Mouse (Mus musculus) mesoderm, embryonic 11.5 days (tissue): ENCODE data around the gene Josd1.

Source experiments
- DNase-seq: peaks from one replicate; pipeline ENCODE4 v3.0.0-alpha.2; 2012; ENCODE audit warnings: low read depth, low spot score

Gene Josd1

DNA sequence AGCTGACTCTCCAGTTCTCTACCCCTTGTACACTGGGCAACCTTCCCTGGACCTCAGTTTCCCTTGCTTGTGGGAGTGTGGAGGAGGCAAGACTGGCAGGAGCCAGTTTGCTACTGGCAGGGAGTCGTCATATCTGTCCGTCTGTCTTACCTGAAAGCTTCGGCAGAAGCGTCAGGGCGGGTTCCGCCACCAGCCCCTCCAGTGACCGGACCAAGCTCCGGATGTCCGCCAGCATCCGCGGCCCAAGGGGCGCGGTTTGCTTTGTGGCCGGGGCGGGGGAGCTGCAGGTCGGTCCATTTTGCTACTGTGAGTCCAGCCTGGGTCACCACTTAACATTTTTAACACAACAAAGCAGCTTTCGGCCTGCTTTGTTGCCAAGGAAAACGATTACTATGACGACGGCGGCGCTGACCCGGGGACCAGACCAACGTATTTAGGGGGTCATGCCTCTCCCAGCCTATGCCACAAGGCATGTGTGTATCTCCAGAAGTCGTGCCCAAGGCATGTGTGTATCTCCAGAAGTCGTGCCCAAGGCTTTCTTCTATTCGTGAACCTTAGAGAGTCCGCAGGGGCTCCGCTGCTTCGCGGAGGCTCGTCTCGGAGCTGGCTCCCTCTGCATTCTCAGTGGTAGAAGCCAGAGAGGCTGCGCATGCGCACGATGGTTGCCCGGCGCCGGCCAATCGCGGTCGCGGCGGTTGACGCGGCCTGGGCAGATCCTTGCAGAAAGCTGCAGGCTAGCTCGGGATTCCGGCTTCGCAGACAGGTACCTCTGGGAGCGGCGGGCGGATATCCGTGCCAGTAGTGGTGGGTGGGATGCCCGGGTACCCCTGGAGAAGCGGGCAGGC is 29.0 kb downstream of the Josd1 start, which contains the start of the genes Fam227a and Cby1:
Fam227a (minus strand) TSS at position 426 of the 845 bp plus-strand sequence.
Cby1 (plus strand) TSS at position 669 of the 845 bp plus-strand sequence.
- DNase-seq = peak; percentile 95

DNA sequence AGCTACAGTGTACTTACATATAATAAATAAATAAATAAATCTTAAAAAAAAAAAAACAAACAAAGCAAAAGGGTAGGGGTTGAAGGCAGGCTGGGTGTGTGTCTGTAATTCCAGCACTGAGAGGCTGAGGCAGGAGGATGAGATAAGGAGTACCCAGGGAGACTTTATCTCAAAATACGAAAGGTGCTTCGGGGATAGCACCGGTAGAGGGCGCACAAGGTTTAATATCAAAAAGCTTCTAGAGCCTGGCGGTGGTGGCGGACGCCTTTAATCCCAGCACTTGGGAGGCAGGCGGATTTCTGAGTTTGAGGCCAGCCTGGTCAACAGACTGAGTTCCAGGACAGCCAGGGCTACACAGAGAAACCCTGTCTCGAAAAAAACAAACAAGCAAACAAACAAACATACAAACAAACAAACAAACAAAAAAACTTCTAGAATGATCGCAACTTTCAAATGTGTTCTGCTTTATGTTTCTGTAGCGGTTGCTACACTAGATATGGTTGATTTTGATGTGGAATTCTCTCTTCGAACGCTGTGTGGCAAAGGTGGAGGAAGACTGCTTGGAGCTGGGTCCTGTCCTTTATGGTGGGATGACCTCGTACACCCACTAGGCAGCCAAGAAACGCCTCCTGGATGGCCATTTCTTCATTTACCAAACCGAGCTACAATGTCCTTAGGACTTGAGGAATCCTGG is 29.7 kb downstream of the Josd1 start:
- peak; percentile 89 for DNase-seq

- no peak for DNase-seq
These were observed 31.3 kb downstream of the Josd1 start for GRCm38 (mm10) chr15:79656451-79656850.

DNA sequence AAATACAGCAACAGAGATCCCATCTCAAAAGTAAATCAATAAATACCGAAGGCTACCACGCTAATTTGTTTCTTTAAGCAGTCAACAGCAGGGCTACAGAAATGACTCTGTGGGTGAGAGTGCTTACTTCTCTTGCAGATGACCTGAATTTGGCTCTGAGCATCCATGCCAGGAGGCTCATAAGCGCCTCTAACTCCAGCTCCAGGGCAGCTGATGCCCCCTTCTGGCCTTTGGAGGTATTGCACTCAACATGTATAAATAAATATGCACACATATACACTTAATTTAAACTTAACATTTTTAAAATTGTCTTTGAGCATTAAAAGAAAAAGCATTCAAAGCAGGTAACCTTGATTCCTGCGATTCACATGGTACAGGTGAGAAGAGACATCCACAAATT is 36.2 kb downstream of the Josd1 start:
- peak; percentile 11 for DNase-seq

- DNase-seq = peak; percentile 38
These were observed 37.1 kb downstream of the Josd1 start for GRCm38 (mm10) chr15:79650569-79650968.

DNA sequence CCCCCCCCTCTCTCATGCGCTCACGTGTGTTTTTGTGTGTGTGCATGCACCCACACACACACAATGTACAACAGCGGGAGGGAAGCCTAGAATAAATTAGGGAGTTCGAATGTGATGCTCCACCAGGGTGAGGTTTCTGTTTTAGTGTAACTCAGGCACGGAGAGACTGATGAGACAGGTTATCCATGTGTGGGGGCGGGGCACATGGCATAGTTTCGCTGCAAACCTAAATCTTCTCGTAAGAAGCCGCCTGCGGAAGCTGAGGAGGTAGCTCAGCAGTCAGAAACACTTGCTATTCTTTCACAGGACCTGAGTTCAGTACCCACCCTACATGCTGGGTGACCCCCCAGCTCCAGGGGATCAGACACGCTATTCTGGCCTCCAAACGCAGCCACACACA is 39.6 kb downstream of the Josd1 start:
- no peak for DNase-seq

- no peak for DNase-seq
These were observed 42.2 kb downstream of the Josd1 start for GRCm38 (mm10) chr15:79645483-79645882.

- no peak for DNase-seq
These were observed 46.4 kb downstream of the Josd1 start for GRCm38 (mm10) chr15:79641135-79641817.

GRCm38 (mm10) chr15:79630471-79630870 is 57.2 kb downstream of the Josd1 start:
- no peak for DNase-seq
